Mouse (Mus musculus) CD8-positive naive resting alpha-beta T cell, adult 2 months (primary cell): Measurements from ENCODE around the gene Mcl1.

Experiments used
- DNase-seq, 2 experiments: peaks; one replicate each; pipeline ENCODE4 v3.0.0; 2022; ENCODE audit warnings: low read depth in 2 of 2, low spot score in 2 of 2

Mcl1 gene

GRCm38 (mm10) chr3:95704612-95705011 lies 46.0 kb downstream of the Mcl1 start:
- no peak for DNase-seq

GRCm38 (mm10) chr3:95706273-95706672 lies 47.7 kb downstream of the Mcl1 start:
- no peak for DNase-seq

GRCm38 (mm10) chr3:95707497-95707896 lies 48.9 kb downstream of the Mcl1 start:
- DNase-seq = peak; percentile 34 to 60

- peak in 1 of 2 experiments; percentile 20 for DNase-seq
Measured at GRCm38 (mm10) chr3:95709044-95709443, 50.5 kb downstream of the Mcl1 start.

GRCm38 (mm10) chr3:95709967-95710366 lies 51.4 kb downstream of the Mcl1 start:
- no peak for DNase-seq
